Mouse (Mus musculus) erythroblast, adult 5-6 weeks (primary cell): ENCODE data around the gene Gm6020. TPM values are rescaled to one million over a fixed set of nuclear protein-coding genes. Genes with fewer than 3 reads are reported as not detected.

Source experiments
- total RNA-seq, 2 experiments: library from RNA; stranded (forward) in 1 of 2; stranded (reverse) in 1 of 2; fragments of 150-400 nt in 1 of 2; fragments of 200-764, 138-1000 nt in 1 of 2; gene quantifications; 2 replicates each; pipeline versions ENCODE4 v1.2.3 to v1.2.4; 2015 to 2017; ENCODE audit warnings: low replicate concordance in 2 of 2

The Gm6020 gene
- total RNA-seq, 2 experiments from 2014 or later = not detected

Other genes starting within 250 kb of the Gm6020 start
- 30.3 and 42.1 TPM in 2 replicates for gene Zfp950, start 43.0 kb upstream of the Gm6020 start, total RNA-seq (2015; ENCODE audit: low replicate concordance)
- 46.4 and 50.7 TPM in 2 replicates for gene Zfp950, start 43.0 kb upstream of the Gm6020 start, total RNA-seq (2017; ENCODE audit: low replicate concordance)
- 0.58 TPM in 1 of 2 replicates, not detected in the other for gene Gm7102, start 7.6 kb upstream of the Gm6020 start, total RNA-seq (2015; ENCODE audit: low replicate concordance)
- 1.0 TPM in 1 of 2 replicates, not detected in the other for gene Gm7102, start 7.6 kb upstream of the Gm6020 start, total RNA-seq (2017; ENCODE audit: low replicate concordance)
- gene Csf2ra, start 44.5 kb downstream of the Gm6020 start, total RNA-seq (2015; ENCODE audit: low replicate concordance) = 39.8 and 49.9 TPM in 2 replicates
- gene Csf2ra, start 44.5 kb downstream of the Gm6020 start, total RNA-seq (2017; ENCODE audit: low replicate concordance) = 16.9 and 22.8 TPM in 2 replicates
- not detected in 2 replicates for gene Gm21060, start 113.2 kb downstream of the Gm6020 start, total RNA-seq (2015; ENCODE audit: low replicate concordance)
- not detected in 2 replicates for gene Gm21060, start 113.2 kb downstream of the Gm6020 start, total RNA-seq (2017; ENCODE audit: low replicate concordance)